Mouse (Mus musculus): Measurements from ENCODE around the gene Tbc1d30. TPM values are rescaled to one million over a fixed set of nuclear protein-coding genes. Genes with fewer than 3 reads are reported as not detected.

Tbc1d30 gene
- polyA plus RNA-seq, 1 experiment from 2014 or later = 6.7 TPM

DNA sequence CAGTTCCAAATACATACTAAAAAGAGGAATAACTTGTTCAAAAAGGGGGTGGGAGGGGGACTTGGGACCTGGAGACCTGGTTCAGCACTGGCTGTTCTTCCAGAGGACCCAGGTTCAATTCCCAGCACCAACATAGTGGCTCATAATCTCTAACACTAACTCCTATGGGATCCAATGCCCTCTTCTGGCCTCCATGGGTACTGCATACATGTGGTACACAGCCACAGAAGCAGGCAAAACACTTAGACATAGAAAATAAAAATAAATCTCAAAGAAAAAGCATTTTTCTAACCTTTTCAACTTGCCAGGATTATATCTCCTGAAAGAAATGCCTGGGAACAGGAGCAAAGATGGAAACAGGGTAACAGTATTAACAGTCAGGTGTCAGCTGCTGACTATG is 24.9 kb downstream of the Tbc1d30 start:
- no peak for ATAC-seq (ENCODE audit: low FRiP score)
- H3K4me3 ChIP-seq = no peak overlapping the region

DNA sequence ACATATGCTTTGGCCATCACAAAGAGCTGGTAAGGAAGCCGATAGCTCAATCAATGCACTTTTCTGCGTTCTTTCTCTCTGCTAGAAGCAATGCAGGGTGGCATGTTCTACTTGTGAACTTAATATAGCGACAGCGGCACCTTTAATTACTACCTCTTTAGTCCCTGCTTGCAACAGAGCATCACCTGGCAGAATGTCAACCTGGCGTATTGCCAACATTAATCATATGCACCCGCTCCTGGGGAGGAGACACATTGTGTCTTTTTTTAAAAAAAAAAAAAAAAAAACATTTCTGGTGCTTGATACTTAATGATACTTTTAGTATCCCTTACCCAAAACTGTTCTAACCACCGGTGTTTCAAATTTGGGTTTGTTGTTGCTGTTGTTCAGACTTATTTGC is 27.6 kb downstream of the Tbc1d30 start:
- H3K27me3 ChIP-seq = no peaks in the 10 kb centered on the region
- no peak for ATAC-seq (ENCODE audit: low FRiP score)
- H3K4me2 ChIP-seq (replicated peaks) = no peak overlapping the region
- H3K9ac ChIP-seq = no peak overlapping the region
- no peak overlapping the region for H3K4me3 ChIP-seq
- WGBS = 87% methylated on average over 7 of the region's 7 CpGs
- H3K27ac ChIP-seq = no peak overlapping the region
- no peaks in the 10 kb centered on the region for H3K36me3 ChIP-seq
- H3K9me3 ChIP-seq (replicated peaks) = no peaks in the 10 kb centered on the region
- H3K4me1 ChIP-seq = no peaks in the 10 kb centered on the region

More for the DNA sequence above, 24.9 kb downstream of the Tbc1d30 start:
- Histone ChIP-seq H3K9ac (no peak overlapping the region), H3K27me3 (no peaks in the 10 kb centered on the region), H3K4me1 (no peaks in the 10 kb centered on the region), H3K9me3 (replicated peaks) (no peaks in the 10 kb centered on the region), H3K27ac (no peak overlapping the region), H3K36me3 (no peaks in the 10 kb centered on the region), H3K4me2 (replicated peaks) (no peak overlapping the region)

DNA sequence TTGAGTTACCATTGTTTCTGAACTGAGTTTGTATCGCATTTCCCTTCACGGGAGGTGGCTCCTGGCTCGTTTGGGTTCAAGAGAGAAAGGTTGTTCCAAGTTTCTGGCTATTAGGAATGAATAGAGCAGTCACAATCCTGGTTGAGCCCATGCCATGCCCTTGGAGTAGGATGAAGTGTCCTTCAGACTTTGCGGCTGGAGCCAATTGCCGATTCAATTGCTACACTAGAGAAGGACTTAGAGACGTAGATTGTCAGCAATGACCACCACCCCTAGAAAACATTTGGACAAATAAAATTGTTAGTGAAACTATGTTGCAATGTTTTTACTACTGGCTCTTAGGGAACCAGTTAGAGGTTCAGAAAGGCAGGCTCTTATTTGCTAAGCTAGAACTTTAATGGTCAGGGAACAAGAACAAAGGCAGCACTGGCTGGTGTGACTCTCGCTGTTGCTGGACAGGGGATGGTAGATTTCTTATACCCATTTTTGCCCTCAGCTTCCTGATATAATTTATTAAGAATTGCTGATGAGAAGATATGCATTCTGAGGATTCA is 32.6 kb downstream of the Tbc1d30 start:
- Histone ChIP-seq H3K9me3 (replicated peaks) (peaks cover 4% of the 10 kb centered on the region; the same call in 1 of the 2 replicates), H3K9ac (no peak overlapping the region), H3K36me3 (no peaks in the 10 kb centered on the region), H3K27ac (no peak overlapping the region), H3K27me3 (peaks cover 3% of the 10 kb centered on the region), H3K4me3 (no peak overlapping the region), H3K4me1 (peaks cover 8% of the 10 kb centered on the region), H3K4me2 (replicated peaks) (no peak overlapping the region)
- WGBS = 78% methylated on average over 7 of the region's 7 CpGs
- no peak for ATAC-seq (ENCODE audit: low FRiP score)

DNA sequence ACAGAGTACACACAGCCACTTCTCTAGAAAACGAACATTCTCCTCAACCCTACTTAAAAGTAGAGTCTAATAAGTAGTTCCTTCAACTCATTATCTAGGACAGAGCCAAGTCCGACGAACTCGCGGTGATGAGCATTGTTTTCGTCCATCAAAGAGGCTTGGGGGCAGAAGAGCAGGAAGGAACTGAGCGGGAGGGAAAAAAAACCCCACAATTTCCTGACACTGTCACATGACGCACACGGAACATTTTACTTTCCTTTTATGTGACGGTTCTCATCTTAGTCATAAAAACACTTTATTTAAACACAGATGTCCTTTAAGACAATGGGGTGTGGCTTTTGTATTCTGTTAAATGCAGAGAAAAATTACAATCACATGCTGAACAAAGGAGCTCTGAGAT is 34.7 kb downstream of the Tbc1d30 start:
- Histone ChIP-seq H3K36me3 (no peaks in the 10 kb centered on the region), H3K4me1 (peaks cover 8% of the 10 kb centered on the region), H3K9me3 (replicated peaks) (peaks cover 4% of the 10 kb centered on the region; the same call in 1 of the 2 replicates), H3K4me2 (replicated peaks) (no peak overlapping the region), H3K27me3 (peaks cover 14% of the 10 kb centered on the region), H3K27ac (no peak overlapping the region), H3K4me3 (no peak overlapping the region), H3K9ac (no peak overlapping the region)
- ATAC-seq (ENCODE audit: low FRiP score) = no peak
- 90% methylated on average over 10 of the region's 10 CpGs for WGBS

DNA sequence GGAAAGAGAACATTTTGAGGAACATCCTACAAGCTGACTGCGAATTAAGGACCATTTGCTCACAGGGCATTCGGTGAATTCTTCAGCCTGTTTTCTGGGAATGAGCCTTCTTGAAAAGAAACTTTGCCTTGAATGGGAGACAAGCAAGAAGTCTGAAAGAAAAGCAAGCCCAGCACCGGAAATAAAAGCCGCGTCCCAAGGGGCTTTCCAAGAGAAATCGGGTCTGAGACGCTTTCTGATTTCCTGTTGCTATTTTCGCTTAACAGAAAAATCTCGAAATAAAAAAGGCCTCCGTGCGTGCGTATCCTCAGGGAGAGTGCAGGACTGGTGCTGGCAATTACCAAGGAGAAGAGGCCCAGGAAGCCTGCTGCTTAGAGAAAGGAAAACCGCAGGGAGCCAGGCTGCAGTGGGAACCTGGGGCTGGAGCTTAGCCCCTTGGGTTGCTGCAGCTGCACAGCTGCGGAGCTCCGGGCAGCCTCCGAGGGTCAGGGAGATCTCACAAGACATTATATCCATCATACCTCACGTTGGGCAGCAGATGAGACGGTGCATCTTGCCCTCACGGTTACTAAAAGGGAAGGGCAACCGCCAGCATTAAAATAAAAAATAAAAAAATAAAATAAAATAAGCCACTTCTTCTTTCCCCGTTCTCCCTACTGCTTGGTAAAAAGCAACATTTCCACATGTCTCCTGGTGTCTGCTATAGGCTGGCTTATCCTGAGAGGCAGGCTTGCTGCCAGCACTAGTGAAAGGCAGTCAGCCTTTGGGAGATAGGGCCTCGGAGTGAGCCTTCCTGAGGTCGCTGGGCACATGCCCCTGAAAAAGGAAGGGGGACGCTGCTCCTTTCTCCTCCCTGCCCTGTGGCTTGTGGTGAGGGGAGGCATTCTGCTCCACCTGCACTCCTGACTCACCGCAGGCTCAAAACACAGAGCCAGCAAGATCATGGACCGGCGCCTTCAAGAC is 35.5 kb downstream of the Tbc1d30 start:
- ATAC-seq (ENCODE audit: low FRiP score) = no peak
- peaks cover 4% of the 10 kb centered on the region; the same call in 1 of the 2 replicates for H3K9me3 ChIP-seq (replicated peaks)
- no peak overlapping the region for H3K4me3 ChIP-seq
- 20% methylated on average over 27 of the region's 27 CpGs for WGBS
- H3K27me3 ChIP-seq = peaks cover 14% of the 10 kb centered on the region
- H3K27ac ChIP-seq = 0 out of 2 replicates have a peak overlapping the region, but pooled peaks have one; percentile 30
- H3K4me1 ChIP-seq = peaks cover 8% of the 10 kb centered on the region
- no peaks in the 10 kb centered on the region for H3K36me3 ChIP-seq
- 0 out of 2 replicates have a peak overlapping the region, but pooled peaks have one; percentile 20 for H3K9ac ChIP-seq
- peak overlapping the region; percentile 38 for H3K4me2 ChIP-seq (replicated peaks)

DNA sequence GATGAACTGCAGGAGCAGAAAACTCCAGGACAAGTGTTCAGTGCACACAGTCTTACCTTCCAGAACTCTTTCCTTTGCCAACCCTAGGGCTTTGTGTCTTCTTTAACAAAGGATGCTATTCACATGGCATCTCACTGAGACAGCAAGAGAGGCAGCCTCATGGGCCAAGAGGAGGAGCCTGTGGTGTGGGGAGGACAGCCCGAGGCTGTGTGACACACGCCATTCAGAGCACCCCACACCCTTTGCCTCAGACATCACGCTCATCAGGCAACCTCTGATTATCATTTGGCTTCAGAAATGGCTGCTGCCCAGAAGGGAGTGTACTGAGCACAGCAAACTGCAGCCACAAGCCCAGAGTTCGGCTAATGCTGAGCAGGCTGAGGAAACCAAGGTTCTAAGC is 36.9 kb downstream of the Tbc1d30 start:
- ATAC-seq (ENCODE audit: low FRiP score) = no peak
- Histone ChIP-seq H3K27ac (no peak overlapping the region), H3K4me3 (no peak overlapping the region), H3K36me3 (no peaks in the 10 kb centered on the region), H3K9me3 (replicated peaks) (peaks cover 4% of the 10 kb centered on the region; the same call in 1 of the 2 replicates), H3K4me2 (replicated peaks) (no peak overlapping the region), H3K4me1 (peaks cover 14% of the 10 kb centered on the region), H3K9ac (no peak overlapping the region), H3K27me3 (peaks cover 22% of the 10 kb centered on the region)
- 38% methylated on average over 4 of the region's 4 CpGs for WGBS

DNA sequence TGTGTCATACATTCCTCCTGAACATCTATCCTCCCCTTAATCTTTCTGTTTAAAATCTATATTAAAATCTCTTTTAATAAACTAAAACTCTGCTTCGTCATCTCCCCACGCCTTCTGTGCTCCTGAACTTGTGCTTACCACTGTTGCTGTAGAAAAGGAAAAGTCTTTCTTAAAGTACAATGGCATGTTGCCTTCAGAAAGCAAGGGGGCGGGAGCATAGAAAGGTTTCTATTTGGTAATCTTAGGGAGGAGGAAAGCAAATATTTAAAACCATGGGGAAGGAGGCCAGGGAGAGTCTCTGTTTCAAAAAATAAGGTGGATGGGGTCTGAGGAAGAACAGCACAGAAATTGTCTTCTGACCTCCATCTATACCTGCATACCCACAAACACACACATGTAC is 38.0 kb downstream of the Tbc1d30 start:
- Histone ChIP-seq H3K4me1 (peaks cover 14% of the 10 kb centered on the region), H3K9ac (no peak overlapping the region), H3K36me3 (no peaks in the 10 kb centered on the region), H3K27ac (no peak overlapping the region), H3K27me3 (peaks cover 22% of the 10 kb centered on the region), H3K4me3 (no peak overlapping the region), H3K4me2 (replicated peaks) (no peak overlapping the region), H3K9me3 (replicated peaks) (peaks cover 4% of the 10 kb centered on the region; the same call in 1 of the 2 replicates)
- ATAC-seq (ENCODE audit: low FRiP score) = no peak
- WGBS = 90% methylated on average over 3 of the region's 3 CpGs

DNA sequence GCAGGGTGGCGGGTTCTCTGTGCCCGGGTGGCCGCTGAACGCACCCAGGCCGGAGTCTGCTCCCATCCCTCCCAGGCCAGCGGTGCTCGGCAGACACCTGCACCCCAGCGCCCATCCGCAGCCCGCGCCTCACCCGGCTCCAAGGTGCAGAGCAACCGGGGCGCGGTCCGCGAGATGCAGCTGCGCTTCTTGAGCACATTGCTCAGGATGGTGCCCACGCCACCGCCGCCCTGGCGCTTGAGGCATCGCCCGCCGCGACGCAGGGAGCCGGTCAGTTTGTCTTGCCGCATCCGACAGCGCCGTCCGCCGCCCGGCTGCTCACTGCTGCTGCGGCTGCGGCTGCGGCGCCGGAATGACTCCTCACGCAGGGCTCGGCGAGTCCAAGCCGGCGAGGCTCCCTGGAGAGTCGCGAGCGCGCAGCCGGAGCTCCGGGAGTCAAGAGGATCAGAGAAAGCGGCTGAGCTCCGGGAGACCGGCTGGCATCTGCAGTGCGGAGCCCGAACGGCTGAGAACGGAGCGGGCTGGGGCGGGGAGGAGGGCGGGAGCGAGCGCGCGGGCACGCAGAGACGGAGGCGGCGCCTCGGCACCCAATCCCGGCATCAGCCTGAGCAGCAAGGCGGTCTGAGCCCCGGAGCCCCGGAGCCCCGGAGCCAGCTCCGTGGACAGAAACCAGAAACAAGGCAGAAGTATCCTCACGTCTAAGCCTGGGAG is 40.4 kb downstream of the Tbc1d30 start:
- peaks cover 19% of the 10 kb centered on the region for H3K4me1 ChIP-seq
- H3K27ac ChIP-seq = peak overlapping the region; percentile 88
- no peaks in the 10 kb centered on the region for H3K9me3 ChIP-seq (replicated peaks)
- peak overlapping the region; percentile 72 for H3K4me2 ChIP-seq (replicated peaks)
- H3K4me3 ChIP-seq = peak overlapping the region; percentile 66
- no peaks in the 10 kb centered on the region for H3K36me3 ChIP-seq
- ATAC-seq (ENCODE audit: low FRiP score) = peak; percentile 93
- peaks cover 22% of the 10 kb centered on the region for H3K27me3 ChIP-seq
- under 1% methylated on average over 74 of the region's 77 CpGs for WGBS
- peak overlapping the region; percentile 78 for H3K9ac ChIP-seq

DNA sequence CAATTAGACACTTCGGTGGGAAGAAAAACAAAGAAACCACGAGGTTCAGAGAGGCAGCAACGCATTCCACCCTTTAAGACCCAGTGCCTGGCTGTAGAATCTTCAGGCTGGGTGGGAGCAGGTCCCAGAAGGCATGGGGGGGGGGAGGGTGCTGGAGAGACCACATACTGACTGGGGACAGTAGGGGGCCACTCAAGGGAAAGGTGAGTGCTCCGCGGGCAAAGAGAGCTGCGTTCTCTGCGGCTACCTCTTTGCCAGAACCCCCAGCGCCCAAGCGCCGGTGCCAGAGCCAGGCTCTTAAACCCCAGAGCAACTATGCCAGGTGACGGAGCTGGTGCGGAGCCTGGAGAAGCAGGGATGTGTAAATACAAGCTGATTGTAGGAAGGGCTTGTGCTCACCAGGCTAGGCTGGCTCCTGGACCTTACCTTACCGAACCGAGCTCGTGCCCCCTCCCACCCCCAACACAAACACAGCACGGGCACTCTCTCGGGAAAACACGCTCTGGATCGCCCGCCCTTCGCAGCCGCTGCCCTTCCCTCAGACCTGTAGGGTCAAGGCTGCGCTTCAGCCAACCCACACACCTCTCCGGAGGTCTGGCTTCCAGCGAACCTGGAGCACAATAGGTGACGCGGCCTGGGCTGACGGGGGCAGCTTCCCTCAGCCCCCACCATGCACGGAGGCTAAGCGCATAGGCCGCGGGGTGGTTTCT is 41.1 kb downstream of the Tbc1d30 start:
- Histone ChIP-seq H3K9me3 (replicated peaks) (no peaks in the 10 kb centered on the region), H3K4me2 (replicated peaks) (peak overlapping the region; percentile 72), H3K9ac (peak overlapping the region; percentile 78), H3K27me3 (peaks cover 22% of the 10 kb centered on the region), H3K27ac (peak overlapping the region; percentile 88), H3K36me3 (no peaks in the 10 kb centered on the region), H3K4me1 (peaks cover 19% of the 10 kb centered on the region), H3K4me3 (peak overlapping the region; percentile 66)
- ATAC-seq (ENCODE audit: low FRiP score) = peak; percentile 56
- WGBS = 1% methylated on average over 32 of the region's 32 CpGs

DNA sequence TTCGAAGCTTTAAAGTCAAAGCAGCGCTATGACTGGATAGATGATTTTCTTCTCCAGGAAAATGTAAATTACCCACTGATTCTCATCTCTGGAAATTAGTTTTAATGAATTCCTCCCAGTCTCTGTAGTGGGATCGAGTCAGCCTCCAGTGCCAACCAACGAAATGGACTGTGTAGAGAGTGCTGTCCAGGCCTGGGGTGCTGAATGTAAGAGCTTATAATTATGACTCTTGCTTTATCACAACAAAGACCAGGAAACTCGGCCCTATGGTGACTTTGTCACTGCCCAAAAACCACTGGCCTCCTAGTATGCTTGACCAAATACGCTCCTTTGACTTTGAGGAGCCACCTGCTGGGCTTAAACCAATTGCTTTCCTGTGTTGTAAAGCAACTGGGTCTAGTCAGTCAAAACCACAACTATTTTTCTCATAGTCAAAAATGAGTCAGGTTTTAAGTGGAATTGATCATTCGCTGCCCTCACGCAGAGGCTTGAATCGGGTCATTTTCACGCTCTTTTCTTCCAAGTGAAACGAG is 41.9 kb downstream of the Tbc1d30 start:
- no peak for ATAC-seq (ENCODE audit: low FRiP score)
- 20% methylated on average over 11 of the region's 11 CpGs for WGBS
- H3K9me3 ChIP-seq (replicated peaks) = no peaks in the 10 kb centered on the region

DNA sequence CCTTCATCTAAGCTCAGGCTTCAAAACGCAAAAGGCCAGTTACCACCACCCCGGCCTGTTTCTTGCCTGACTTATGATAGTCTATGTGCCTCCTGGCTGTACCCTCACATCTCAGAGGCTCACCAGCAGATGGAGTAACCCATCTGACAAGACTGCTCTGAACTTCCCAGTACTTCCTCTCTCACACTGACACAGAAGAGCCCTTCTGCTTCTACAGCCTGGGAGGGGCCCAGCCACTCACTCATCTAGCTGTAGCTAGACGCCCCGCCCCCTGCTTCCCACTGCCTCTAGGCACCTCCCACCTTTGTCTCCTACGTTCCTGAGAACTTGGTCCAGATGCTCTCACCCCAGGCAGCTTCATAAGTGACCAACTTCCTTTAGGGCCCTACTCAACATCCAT is 45.6 kb downstream of the Tbc1d30 start:
- no peak overlapping the region for H3K4me3 ChIP-seq
- no peak overlapping the region for H3K27ac ChIP-seq
- peaks cover 7% of the 10 kb centered on the region; the same call in 1 of the 2 replicates for H3K27me3 ChIP-seq
- H3K9ac ChIP-seq = no peak overlapping the region
- no peaks in the 10 kb centered on the region for H3K9me3 ChIP-seq (replicated peaks)
- 0 out of 2 replicates have a peak, but pooled peaks have one; percentile 14 for ATAC-seq (ENCODE audit: low FRiP score)
- H3K4me2 ChIP-seq (replicated peaks) = no peak overlapping the region
- 25% methylated on average over 5 of the region's 5 CpGs for WGBS
- peaks cover 15% of the 10 kb centered on the region for H3K4me1 ChIP-seq
- H3K36me3 ChIP-seq = no peaks in the 10 kb centered on the region; the same call in 1 of the 2 replicates

More for the DNA sequence above, 41.9 kb downstream of the Tbc1d30 start:
- peaks cover 19% of the 10 kb centered on the region for H3K4me1 ChIP-seq
- H3K4me2 ChIP-seq (replicated peaks) = peak overlapping the region; percentile 72
- peak overlapping the region; percentile 78; the same call in 1 of the 2 replicates for H3K9ac ChIP-seq
- H3K27ac ChIP-seq = 0 out of 2 replicates have a peak overlapping the region, but pooled peaks have one; percentile 88
- peak overlapping the region; percentile 66 for H3K4me3 ChIP-seq
- H3K36me3 ChIP-seq = no peaks in the 10 kb centered on the region
- peaks cover 22% of the 10 kb centered on the region for H3K27me3 ChIP-seq
